Mouse (Mus musculus): Measurements from ENCODE around the gene Mtr.
A peak's percentile ranks its signal among the peaks of the same experiment; 100 is the strongest.

DNA sequence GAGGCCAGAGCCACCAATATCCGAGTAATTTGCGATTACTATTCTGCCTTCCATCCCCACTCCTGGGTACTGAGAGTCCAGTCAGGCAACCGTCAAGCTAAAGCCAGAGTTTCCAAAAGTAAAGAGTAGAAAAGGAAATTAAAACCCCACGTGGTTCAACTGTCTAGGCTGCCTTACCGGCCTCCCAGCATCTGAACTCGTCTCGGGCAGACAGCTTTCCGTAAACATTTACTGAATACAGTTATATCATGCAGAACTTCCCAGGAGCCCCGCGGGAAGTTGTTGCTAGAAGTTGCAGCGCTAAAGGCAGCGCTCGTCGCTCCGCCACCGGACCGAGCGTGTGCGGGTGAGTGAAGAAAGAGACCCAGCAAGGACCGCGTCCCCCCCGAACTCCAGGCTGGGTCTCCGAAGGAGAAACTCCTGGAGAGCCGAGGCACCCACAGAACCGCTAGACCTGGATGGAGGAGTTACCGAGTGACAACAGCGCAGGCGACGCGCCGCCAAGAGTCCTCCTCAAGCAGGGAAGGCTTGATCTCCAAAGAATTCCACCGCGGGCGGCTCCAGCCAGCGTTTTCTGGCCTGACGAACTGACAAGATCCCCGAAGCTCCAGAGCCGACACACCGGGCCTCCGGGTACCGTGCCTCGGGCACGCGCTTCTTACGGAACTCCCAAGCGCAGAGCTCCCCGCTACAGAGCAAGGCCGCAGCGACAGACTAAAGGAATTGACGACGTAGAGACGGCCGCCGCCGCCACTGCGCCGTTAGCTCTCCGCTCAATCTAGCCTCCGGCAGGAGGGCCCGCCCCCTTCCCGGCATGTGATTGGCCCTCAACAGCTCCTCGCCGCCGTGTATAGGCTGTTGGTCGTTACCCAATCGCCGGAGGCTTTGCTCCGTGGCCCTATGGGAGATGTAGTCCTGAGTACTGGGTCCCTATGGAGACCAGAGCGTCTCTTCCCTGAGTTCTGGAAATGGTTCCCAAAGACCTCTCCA lies at the start of gene Mtr:
- TF ChIP-seq CTCF (IDR thresholded peaks at IDR 0.05; ENCODE audit: control insufficient read depth, insufficient read depth, insufficient replicate concordance, low read depth, low read length) (no peak), POLR2A (IDR thresholded peaks at IDR 0.05; ENCODE audit: control insufficient read depth, low read depth, low read length) (peak; percentile 98)

Measured in testis, adult 2 months (tissue).